Mouse (Mus musculus) embryonic facial prominence, embryonic 10.5 days (tissue): ENCODE data around the gene Acsm5. TPM values are rescaled to one million over a fixed set of nuclear protein-coding genes. Genes with fewer than 3 reads are reported as not detected.

Experiments
- DNase-seq: peaks from one replicate; pipeline ENCODE4 v3.0.0-alpha.2; 2017; ENCODE audit warnings: low spot score
- H3K27ac ChIP-seq: fragments of 300-500 bp; sonication (generic); replicated peaks from 2 replicates; pipeline ENCODE4 v1.5.1; 2016; ENCODE audit warnings: mild to moderate bottlenecking
- H3K27me3 ChIP-seq: fragments of 300-500 bp; sonication (generic); replicated peaks from 2 replicates; pipeline ENCODE4 v1.6.1; 2016; ENCODE audit warnings: low read depth, mild to moderate bottlenecking; ENCODE audit not compliant: poor library complexity, severe bottlenecking
- H3K36me3 ChIP-seq: fragments of 300-500 bp; sonication (generic); replicated peaks from 2 replicates; pipeline ENCODE4 v1.6.1; 2016; ENCODE audit warnings: mild to moderate bottlenecking, moderate library complexity
- H3K4me1 ChIP-seq: fragments of 300-500 bp; sonication (generic); 2 replicates; pipeline ENCODE4 v1.6.1; 2016
- H3K4me3 ChIP-seq: fragments of 300-500 bp; sonication (generic); 2 replicates; pipeline ENCODE4 v1.5.1; 2016; ENCODE audit warnings: mild to moderate bottlenecking, moderate library complexity
- H3K9me3 ChIP-seq: fragments of 300-500 bp; sonication (generic); 2 replicates; pipeline ENCODE4 v1.6.1; 2016; ENCODE audit warnings: mild to moderate bottlenecking
- WGBS: fragments of 180-500 bp; shearing (Covaris S2); methylation state at CpG from one replicate; pipeline ENCODE4 v1.1.7; 2016; 5-methylcytosine and 5-hydroxymethylcytosine counted together
- polyA plus RNA-seq: library from polyadenylated mRNA; unstranded; fragments of >200 nt; fragmentation: Nextera tagmentation; extraction: Ambion mirVana; gene quantifications from 2 replicates; pipeline ENCODE4 v1.2.1, GENCODE M21; 2016

Gene Acsm5
- polyA plus RNA-seq, 1 experiment from 2014 or later: not detected

DNA sequence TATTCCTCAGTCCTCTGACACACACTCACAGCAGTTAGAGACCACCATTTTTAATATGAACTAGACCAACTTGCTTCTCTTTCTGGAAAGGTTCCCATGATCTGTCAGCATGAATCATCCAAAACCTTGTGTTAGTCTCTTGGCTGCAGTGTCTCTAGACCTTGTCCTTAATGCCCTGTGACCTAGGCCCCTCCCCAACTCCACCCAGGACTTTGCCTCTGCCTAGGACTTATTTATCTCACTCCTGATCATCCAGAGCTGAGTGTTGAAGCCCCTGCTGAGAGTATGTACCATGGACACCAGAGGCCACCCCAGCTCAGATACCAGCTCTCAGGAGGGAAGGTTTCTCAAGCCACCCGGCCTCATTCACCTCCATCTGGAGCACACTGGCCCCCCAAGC is 3.1 kb downstream of the Acsm5 start:
- H3K9me3 ChIP-seq: no peaks in the 10 kb centered on the region
- no peak for DNase-seq
- no peak overlapping the region for H3K27ac ChIP-seq
- 83% methylated on average over 1 of the region's 1 CpGs for WGBS
- H3K27me3 ChIP-seq: no peaks in the 10 kb centered on the region
- H3K36me3 ChIP-seq: no peaks in the 10 kb centered on the region
- H3K4me1 ChIP-seq: peaks cover 6% of the 10 kb centered on the region; the same call in 1 of the 2 replicates
- H3K4me3 ChIP-seq: no peak overlapping the region

GRCm38 (mm10) chr7:119523389-119523788 is 4.1 kb downstream of the Acsm5 start, which contains the start of gene Pdilt:
Gene Pdilt, minus strand, starts transcription at chr7:119523489.
- Histone ChIP-seq H3K36me3 (no peaks in the 10 kb centered on the region), H3K9me3 (no peaks in the 10 kb centered on the region), H3K27ac (no peak within 1 kb of the TSS), H3K4me1 (peaks cover 6% of the 10 kb centered on the region; the same call in 1 of the 2 replicates), H3K4me3 (no peak within 1 kb of the TSS), H3K27me3 (no peaks in the 10 kb centered on the region)
- no peak for DNase-seq
- 76% methylated on average over 4 of the region's 4 CpGs for WGBS

- 61% methylated on average over 2 of the region's 2 CpGs for WGBS
- H3K27ac ChIP-seq: no peak overlapping the region
- no peaks in the 10 kb centered on the region for H3K27me3 ChIP-seq
- H3K4me3 ChIP-seq: no peak overlapping the region
- peaks cover 6% of the 10 kb centered on the region; the same call in 1 of the 2 replicates for H3K4me1 ChIP-seq
- DNase-seq: no peak
- no peaks in the 10 kb centered on the region for H3K36me3 ChIP-seq
- H3K9me3 ChIP-seq: no peaks in the 10 kb centered on the region
Observed at GRCm38 (mm10) chr7:119525881-119526281, 6.6 kb downstream of the Acsm5 start.

GRCm38 (mm10) chr7:119526486-119526885 is 7.2 kb downstream of the Acsm5 start:
- no peaks in the 10 kb centered on the region for H3K36me3 ChIP-seq
- H3K4me3 ChIP-seq: no peak overlapping the region
- H3K27me3 ChIP-seq: no peaks in the 10 kb centered on the region
- no peaks in the 10 kb centered on the region for H3K9me3 ChIP-seq
- WGBS: 75% methylated on average over 13 of the region's 13 CpGs
- no peak overlapping the region for H3K27ac ChIP-seq
- no peak for DNase-seq
- peaks cover 6% of the 10 kb centered on the region; the same call in 1 of the 2 replicates for H3K4me1 ChIP-seq

DNA sequence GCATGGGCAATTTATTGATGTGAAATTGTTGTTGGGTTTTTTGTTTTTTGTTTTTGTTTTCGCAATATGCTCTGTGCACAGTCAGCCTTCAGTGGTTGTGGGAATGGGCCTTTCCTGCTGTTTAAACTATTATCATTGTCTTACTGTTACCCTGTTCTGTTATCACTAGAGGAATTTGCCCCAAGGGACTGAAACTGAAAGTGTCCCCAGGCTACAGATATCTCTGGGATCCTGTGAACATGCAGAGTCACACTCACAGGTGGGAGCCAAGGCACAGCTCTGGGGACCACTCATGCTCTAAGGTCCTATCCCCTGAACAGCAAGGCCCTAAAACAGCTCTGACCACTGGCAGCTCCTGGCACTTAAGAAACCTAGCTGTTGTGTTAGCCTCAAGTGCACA is 7.9 kb downstream of the Acsm5 start:
- DNase-seq: no peak
- Histone ChIP-seq H3K27me3 (no peaks in the 10 kb centered on the region), H3K4me3 (no peak overlapping the region), H3K36me3 (no peaks in the 10 kb centered on the region), H3K27ac (no peak overlapping the region), H3K9me3 (no peaks in the 10 kb centered on the region), H3K4me1 (peaks cover 6% of the 10 kb centered on the region; the same call in 1 of the 2 replicates)
- 95% methylated on average over 1 of the region's 1 CpGs for WGBS

DNA sequence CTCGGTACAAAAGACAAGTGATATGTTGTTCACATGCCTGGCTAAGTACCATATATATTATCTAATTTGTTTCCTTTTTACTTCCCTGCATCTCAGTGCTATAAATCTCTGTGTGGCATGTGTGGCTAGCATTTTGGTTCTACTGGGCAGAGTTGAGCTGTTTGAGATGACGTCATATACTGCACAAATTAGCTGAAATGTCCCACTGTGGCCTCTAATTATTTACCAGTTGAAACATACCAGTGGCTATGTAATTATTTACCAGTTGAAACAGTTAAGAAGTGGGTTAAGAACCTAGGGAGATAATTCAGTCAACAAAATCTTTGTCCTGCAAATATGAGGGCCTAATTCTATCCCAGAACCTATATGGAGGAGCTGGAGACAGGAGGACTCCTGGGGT is 8.3 kb downstream of the Acsm5 start:
- Histone ChIP-seq H3K4me3 (no peak overlapping the region), H3K36me3 (no peaks in the 10 kb centered on the region), H3K27me3 (no peaks in the 10 kb centered on the region), H3K27ac (no peak overlapping the region), H3K4me1 (peaks cover 6% of the 10 kb centered on the region; the same call in 1 of the 2 replicates), H3K9me3 (no peaks in the 10 kb centered on the region)
- DNase-seq: no peak
- WGBS: 72% methylated on average over 2 of the region's 2 CpGs

DNA sequence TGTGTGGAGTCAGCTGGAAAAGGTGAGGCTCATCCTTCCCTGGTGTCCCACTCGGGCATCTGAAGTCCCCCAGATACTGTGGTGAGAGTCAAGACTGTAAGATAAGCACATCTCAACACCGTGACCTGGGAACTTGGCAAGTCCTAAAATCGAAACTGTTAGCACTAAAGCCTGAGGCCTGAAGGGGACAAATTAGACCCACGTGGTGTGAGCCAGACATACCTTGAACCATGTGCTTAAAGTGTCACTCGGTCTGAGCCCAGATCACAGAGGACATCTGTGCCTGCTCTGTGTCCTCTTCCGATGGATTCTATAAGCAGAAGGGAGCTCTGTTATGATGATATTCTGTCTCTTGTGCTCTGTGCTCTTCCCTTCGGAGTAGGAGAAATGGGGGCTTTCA is 9.4 kb downstream of the Acsm5 start:
- 78% methylated on average over 7 of the region's 7 CpGs for WGBS
- no peak for DNase-seq
- H3K27ac ChIP-seq: no peak overlapping the region
- H3K9me3 ChIP-seq: no peaks in the 10 kb centered on the region
- H3K4me1 ChIP-seq: peaks cover 6% of the 10 kb centered on the region; the same call in 1 of the 2 replicates
- H3K27me3 ChIP-seq: no peaks in the 10 kb centered on the region
- no peaks in the 10 kb centered on the region for H3K36me3 ChIP-seq
- no peak overlapping the region for H3K4me3 ChIP-seq

GRCm38 (mm10) chr7:119532924-119533323 is 13.7 kb downstream of the Acsm5 start:
- Histone ChIP-seq H3K9me3 (no peaks in the 10 kb centered on the region), H3K36me3 (no peaks in the 10 kb centered on the region), H3K4me3 (no peak overlapping the region), H3K27me3 (no peaks in the 10 kb centered on the region), H3K27ac (no peak overlapping the region), H3K4me1 (no peaks in the 10 kb centered on the region)
- DNase-seq: no peak
- 69% methylated on average over 1 of the region's 1 CpGs for WGBS

DNA sequence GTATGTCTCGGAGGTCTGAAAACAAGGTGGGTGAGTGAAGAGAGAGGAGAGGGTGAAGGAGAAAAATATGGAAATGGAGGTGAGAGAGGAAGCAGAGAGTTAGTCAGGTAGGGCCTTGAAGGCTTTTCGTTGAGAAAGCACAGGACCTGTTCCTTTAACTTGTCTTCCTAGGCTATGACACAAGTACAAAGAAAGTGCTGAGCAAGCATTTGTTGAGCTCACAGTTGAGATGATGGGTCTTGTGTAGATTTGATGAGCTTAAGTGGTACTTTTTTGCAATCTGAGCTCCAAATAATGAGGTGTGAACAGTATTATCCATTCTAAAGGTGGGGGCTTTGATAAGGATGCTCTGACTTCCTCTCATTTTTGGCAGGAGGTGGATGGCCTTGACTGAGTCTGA is 15.1 kb downstream of the Acsm5 start:
- Histone ChIP-seq H3K9me3 (no peaks in the 10 kb centered on the region), H3K27me3 (no peaks in the 10 kb centered on the region), H3K4me1 (no peaks in the 10 kb centered on the region), H3K4me3 (no peak overlapping the region), H3K27ac (no peak overlapping the region), H3K36me3 (no peaks in the 10 kb centered on the region)
- WGBS: 77% methylated on average over 2 of the region's 2 CpGs
- DNase-seq: no peak

DNA sequence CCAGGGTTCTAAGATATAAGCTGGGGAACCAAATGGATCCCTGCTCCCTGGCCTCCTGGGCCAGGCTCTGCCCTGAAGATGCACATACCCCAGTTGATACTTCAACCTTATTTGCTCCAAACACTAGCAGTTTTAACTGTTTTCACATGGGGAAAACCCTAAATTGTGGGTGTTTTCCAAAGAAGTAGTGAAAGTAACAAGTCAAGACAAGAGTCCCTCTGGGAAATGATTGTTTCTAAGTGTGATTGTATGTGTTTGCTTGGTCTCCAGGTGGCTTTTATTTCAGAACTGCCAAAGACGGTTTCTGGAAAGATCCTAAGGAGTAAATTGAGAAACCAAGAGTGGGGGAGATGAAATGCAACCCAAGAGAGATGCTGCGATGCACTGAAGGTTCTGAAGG is 23.2 kb downstream of the Acsm5 start:
- Histone ChIP-seq H3K4me3 (no peak overlapping the region), H3K27me3 (no peaks in the 10 kb centered on the region), H3K27ac (no peak overlapping the region), H3K4me1 (no peaks in the 10 kb centered on the region), H3K36me3 (no peaks in the 10 kb centered on the region), H3K9me3 (no peaks in the 10 kb centered on the region)
- WGBS: 76% methylated on average over 2 of the region's 2 CpGs
- no peak for DNase-seq

DNA sequence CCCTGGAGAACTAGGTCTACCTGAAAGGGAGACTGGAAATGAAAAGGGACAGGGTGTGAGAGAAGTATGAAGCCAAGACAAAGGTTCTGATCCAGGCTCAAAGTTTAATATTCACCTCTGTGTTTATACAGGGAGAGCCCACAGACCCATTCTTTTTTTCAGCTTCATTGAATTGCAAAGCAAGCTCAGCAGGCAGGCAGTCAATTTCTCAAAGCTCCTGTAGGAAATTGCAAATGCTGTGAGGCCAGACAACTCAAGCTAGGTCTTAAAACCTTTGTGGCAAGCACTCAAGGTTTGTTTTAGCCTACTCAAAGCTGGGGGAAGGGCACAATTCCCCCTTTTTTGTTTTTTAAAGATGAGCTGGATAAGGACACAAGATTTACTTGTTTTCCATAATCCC is 26.3 kb downstream of the Acsm5 start:
- no peaks in the 10 kb centered on the region for H3K4me1 ChIP-seq
- no peak overlapping the region for H3K4me3 ChIP-seq
- H3K9me3 ChIP-seq: no peaks in the 10 kb centered on the region
- no peaks in the 10 kb centered on the region for H3K27me3 ChIP-seq
- no peak overlapping the region for H3K27ac ChIP-seq
- DNase-seq: no peak
- H3K36me3 ChIP-seq: no peaks in the 10 kb centered on the region

DNA sequence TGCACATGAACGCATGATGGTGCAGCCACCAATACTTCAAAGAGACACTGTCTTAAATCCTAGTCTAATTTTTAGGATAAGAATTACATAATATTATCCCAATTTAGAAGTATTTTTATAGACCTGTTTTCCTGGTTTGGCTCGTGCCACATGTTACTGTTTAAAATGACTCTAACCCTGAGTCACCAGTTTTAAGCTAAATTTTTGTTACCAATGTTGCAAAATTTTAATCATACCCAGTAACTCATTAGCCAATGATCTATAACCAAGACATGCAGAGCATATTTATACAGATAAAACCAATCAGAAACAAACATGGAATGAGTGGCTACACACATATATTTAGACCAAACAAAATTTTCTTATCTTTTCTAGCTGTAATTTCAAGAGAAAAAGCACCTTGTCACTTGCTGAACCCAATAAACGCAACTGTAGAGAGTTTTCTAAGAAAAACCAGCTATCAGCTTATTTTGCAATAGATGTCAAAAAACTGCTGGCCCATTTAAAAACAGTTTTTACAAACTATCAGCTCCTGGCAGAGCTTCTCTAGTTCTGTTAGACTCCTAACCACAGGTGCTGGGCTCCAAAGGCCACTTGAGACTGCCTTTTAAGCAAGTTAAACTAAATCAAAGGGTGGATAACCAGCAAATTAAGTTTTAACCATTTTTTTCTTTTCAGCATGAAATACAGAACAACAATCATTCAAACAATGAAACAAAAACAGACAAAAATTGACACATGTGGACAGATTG is 31.4 kb downstream of the Acsm5 start:
- Histone ChIP-seq H3K36me3 (no peaks in the 10 kb centered on the region), H3K9me3 (no peaks in the 10 kb centered on the region), H3K4me3 (no peak overlapping the region), H3K4me1 (no peaks in the 10 kb centered on the region), H3K27ac (no peak overlapping the region), H3K27me3 (no peaks in the 10 kb centered on the region)
- WGBS: 88% methylated on average over 3 of the region's 3 CpGs
- no peak for DNase-seq

DNA sequence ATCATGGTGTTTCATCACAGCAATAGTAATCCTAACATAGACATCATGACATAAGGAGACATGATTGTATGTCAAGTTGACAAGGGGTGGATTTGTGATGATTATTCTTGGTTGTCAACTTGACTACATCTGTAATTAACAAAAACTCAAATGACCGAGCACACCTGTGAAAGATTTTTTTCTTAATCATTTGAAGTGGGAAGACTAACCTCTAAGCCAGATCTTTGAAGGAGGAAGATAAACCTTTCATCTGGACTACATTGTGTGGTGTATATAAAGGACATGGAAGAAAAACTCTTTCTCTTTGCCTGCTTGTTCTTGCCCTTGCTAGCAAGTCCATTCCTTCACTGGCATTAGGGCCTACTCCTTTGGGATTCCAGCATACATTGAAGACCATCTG is 34.8 kb downstream of the Acsm5 start, which contains the start of gene Acsm2:
Gene Acsm2, plus strand, starts transcription at position 301 of the 400 bp plus-strand sequence.
- 81% methylated on average over 1 of the region's 1 CpGs for WGBS
- H3K4me1 ChIP-seq: no peaks in the 10 kb centered on the region
- H3K27me3 ChIP-seq: no peaks in the 10 kb centered on the region
- no peak for DNase-seq
- H3K27ac ChIP-seq: no peak within 1 kb of the TSS
- H3K36me3 ChIP-seq: no peaks in the 10 kb centered on the region
- no peak within 1 kb of the TSS for H3K4me3 ChIP-seq
- no peaks in the 10 kb centered on the region for H3K9me3 ChIP-seq
